ENCODE assay signal across 8 mouse cellular contexts in genomic region chr9:111312442-111313141, GRCm38 (mm10). TPM values are rescaled to one million over a fixed set of nuclear protein-coding genes. Genes with fewer than 3 reads are reported as not detected.
DNase-seq lines count a peak whose midpoint lies in the region; ATAC-seq and TF ChIP-seq lines count a peak whose summit lies in the region.

No protein-coding gene starts in this region.

- H3K9ac ChIP-seq in hindbrain, embryonic 16.5 days (ENCODE audit: low read depth, low read length): peak overlapping the region; percentile 76
- H3K9ac ChIP-seq in midbrain, postnatal 0 days (replicated peaks; ENCODE audit: low read length, poor library complexity, severe bottlenecking): peak overlapping the region; percentile 87

- H3K36me3 ChIP-seq in hindbrain, embryonic 16.5 days (ENCODE audit: control insufficient read depth, insufficient read depth, low read length): no peaks in the 10 kb centered on the region
- no peaks in the 10 kb centered on the region for H3K36me3 ChIP-seq in midbrain, postnatal 0 days (ENCODE audit: insufficient read depth, low read length)

- H3K4me2 ChIP-seq in hindbrain, embryonic 16.5 days (ENCODE audit: low read length): peak overlapping the region; percentile 85
- peak overlapping the region; percentile 70 for H3K4me2 ChIP-seq in midbrain, postnatal 0 days (ENCODE audit: low read depth, low read length, poor library complexity, severe bottlenecking)

- DNase-seq in heart, adult 11 months: peak; percentile 75
- DNase-seq in heart, postnatal 25 days (ENCODE audit: low spot score): no peak
- DNase-seq in ES-CJ7 (ENCODE audit: low read depth, low spot score): peak; percentile 27
- peak; percentile 34 for DNase-seq in embryo, embryonic 11 days
- DNase-seq in midbrain, postnatal 0 days (ENCODE audit: low spot score): no peak
- no peak for DNase-seq in ovary, postnatal 36 days (ENCODE audit: low spot score)
- no peak for DNase-seq in frontal cortex, postnatal 14 days (ENCODE audit: low spot score in 2 of 2)

- peaks cover 25% of the 10 kb centered on the region for H3K27me3 ChIP-seq in hindbrain, embryonic 16.5 days (replicated peaks; ENCODE audit: control insufficient read depth, insufficient read depth, low read length)
- H3K27me3 ChIP-seq in midbrain, postnatal 0 days (ENCODE audit: insufficient read depth, low read length): peaks cover 6% of the 10 kb centered on the region; the same call in 1 of the 2 replicates

- peak overlapping the region; percentile 74 for H3K27ac ChIP-seq in hindbrain, embryonic 16.5 days (ENCODE audit: low read depth, low read length)
- peak overlapping the region; percentile 81 for H3K27ac ChIP-seq in midbrain, postnatal 0 days (ENCODE audit: low read depth, low read length)

- TF ChIP-seq CTCF in midbrain, postnatal 0 days (IDR thresholded peaks at IDR 0.05): no peak

- WGBS in hindbrain, embryonic 16.5 days: under 1% methylated on average over 20 of the region's 59 CpGs
- WGBS in midbrain, postnatal 0 days: under 1% methylated on average over 37 of the region's 59 CpGs

- H3K4me1 ChIP-seq in hindbrain, embryonic 16.5 days (ENCODE audit: control insufficient read depth, insufficient read depth, low read depth, low read length): peaks cover 8% of the 10 kb centered on the region
- H3K4me1 ChIP-seq in midbrain, postnatal 0 days (ENCODE audit: insufficient read depth, low read length): no peaks in the 10 kb centered on the region

- peak overlapping the region; percentile 71 for H3K4me3 ChIP-seq in hindbrain, embryonic 16.5 days (ENCODE audit: low read length)
- H3K4me3 ChIP-seq in midbrain, postnatal 0 days (ENCODE audit: low read depth, low read length): peak overlapping the region; percentile 75

- intact Hi-C loops in heart, postnatal 25 days (cut with DNase I): no loop called here

- no peaks in the 10 kb centered on the region; the same call in 1 of the 2 replicates for H3K9me3 ChIP-seq in hindbrain, embryonic 16.5 days (ENCODE audit: control insufficient read depth, low read length)
- H3K9me3 ChIP-seq in midbrain, postnatal 0 days (ENCODE audit: low read length): no peaks in the 10 kb centered on the region

- peak; percentile 69 for ATAC-seq in hindbrain, embryonic 16.5 days
- peak; percentile 29 for ATAC-seq in midbrain, postnatal 0 days (ENCODE audit: low FRiP score)

RNA-seq across cellular contexts. Expression of gene Trank1, which starts 1.1 kb away (rescaled TPM):
- total RNA-seq in heart, postnatal 25 days (2021): not detected
- polyA plus RNA-seq in hindbrain, embryonic 16.5 days (2015; fragmentation: Nextera tagmentation; extraction: Ambion mirVana): 11.6 TPM in 2 replicates
- total RNA-seq in midbrain, postnatal 0 days (2014; rRNA removed): 55.7 and 103 TPM in 2 replicates
- polyA plus RNA-seq in midbrain, postnatal 0 days (2015; fragmentation: Nextera tagmentation; extraction: Ambion mirVana): 17.6 and 21.9 TPM in 2 replicates

RNA-seq across cellular contexts. Expression of gene Epm2aip1, which starts 40.9 kb away (rescaled TPM):
- 10 to 100 TPM; 19.4 to 23.9 TPM for total RNA-seq in heart, postnatal 25 days (2021)
- polyA plus RNA-seq in hindbrain, embryonic 16.5 days (2015; fragmentation: Nextera tagmentation; extraction: Ambion mirVana): 46.2 and 60.4 TPM in 2 replicates
- total RNA-seq in midbrain, postnatal 0 days (2014; rRNA removed): 95.1 and 127 TPM in 2 replicates
- 41.1 and 46.6 TPM in 2 replicates for polyA plus RNA-seq in midbrain, postnatal 0 days (2015; fragmentation: Nextera tagmentation; extraction: Ambion mirVana)

RNA-seq across cellular contexts. Expression of gene Mlh1, which starts 41.0 kb away (rescaled TPM):
- total RNA-seq in heart, postnatal 25 days (2021): 1 to 10 TPM; 7.1 TPM
- polyA plus RNA-seq in hindbrain, embryonic 16.5 days (2015; fragmentation: Nextera tagmentation; extraction: Ambion mirVana): 25.5 and 29.2 TPM in 2 replicates
- 12.6 and 19.6 TPM in 2 replicates for total RNA-seq in midbrain, postnatal 0 days (2014; rRNA removed)
- 20.4 and 20.6 TPM in 2 replicates for polyA plus RNA-seq in midbrain, postnatal 0 days (2015; fragmentation: Nextera tagmentation; extraction: Ambion mirVana)

Comparison
In these comparisons a context has a peak if more than half of its experiments do, and no peak if none do; other contexts are left out.
1. DNase-seq: peak in heart, adult 11 months (single experiment), ES-CJ7 (single experiment) and embryo, embryonic 11 days (single experiment); none in heart, postnatal 25 days (single experiment), midbrain, postnatal 0 days (single experiment), ovary, postnatal 36 days (single experiment) and frontal cortex, postnatal 14 days (0 of 2).
2. RNA of gene Trank1, which starts 1.1 kb away (total RNA-seq): 55.7 to 103 TPM in midbrain, postnatal 0 days; not detected in heart, postnatal 25 days; every median in the first group is over 10 times any median in the second.